Mouse (Mus musculus): ENCODE measurements around the gene Cel. TPM values are rescaled to one million over a fixed set of nuclear protein-coding genes. Genes with fewer than 3 reads are reported as not detected.

The Cel gene
- total and polyA plus RNA-seq, 3 experiments: not detected

- peaks cover 2% of the 10 kb centered on the region; the same call in 1 of the 2 replicates for H3K79me2 ChIP-seq (ENCODE audit: control insufficient read depth, insufficient read depth, low read length, poor library complexity)
- H3K9ac ChIP-seq (ENCODE audit: control insufficient read depth, low read depth, low read length, poor library complexity, severe bottlenecking): peak overlapping the region; percentile 84
- H3K9me3 ChIP-seq (replicated peaks; ENCODE audit: insufficient read depth, low read length): no peaks in the 10 kb centered on the region
- TF ChIP-seq GABPA (IDR thresholded peaks at IDR 0.05; ENCODE audit: low read depth, low read length) (peak; percentile 100), POLR2AphosphoS5 (IDR thresholded peaks at IDR 0.05; ENCODE audit: borderline replicate concordance, low read depth, low read length) (no peak), POLR2AphosphoS2 (IDR thresholded peaks at IDR 0.05; ENCODE audit: low read length) (peak; percentile 35), MYB (IDR thresholded peaks at IDR 0.05; ENCODE audit: low read depth, low read length) (peak; percentile 99), KAT2A (conservative IDR thresholded peaks at IDR 0.05; ENCODE audit: low read depth, low read length) (0 out of 2 replicates have a peak, but pooled peaks have one; percentile 48), NELFE (IDR thresholded peaks at IDR 0.05; ENCODE audit: low read depth, low read length) (no peak), CHD2 (IDR thresholded peaks at IDR 0.05; ENCODE audit: low read length) (peak; percentile 81), SMC3 (IDR thresholded peaks at IDR 0.05; ENCODE audit: low read depth, low read length) (no peak), POLR2A (IDR thresholded peaks at IDR 0.05; ENCODE audit: control insufficient read depth in 1 of 2, insufficient read depth in 1 of 2, low read depth in 1 of 2, low read length in 2 of 2, poor library complexity in 1 of 2) (no peak), EP300 (IDR thresholded peaks at IDR 0.05; ENCODE audit: low read depth in 1 of 2, low read length in 2 of 2) (peak; percentile 99 to 100), USF1 (IDR thresholded peaks at IDR 0.05; ENCODE audit: low read depth, low read length) (no peak), TAL1 (IDR thresholded peaks at IDR 0.05; ENCODE audit: low read length) (peak; percentile 97), UBTF (IDR thresholded peaks at IDR 0.05; ENCODE audit: borderline replicate concordance, insufficient read depth, low read depth, low read length) (no peak), ZKSCAN1 (IDR thresholded peaks at IDR 0.05; ENCODE audit: low read depth, low read length) (no peak), ZC3H11A (IDR thresholded peaks at IDR 0.05; ENCODE audit: low read depth, low read length) (no peak), SIN3A (IDR thresholded peaks at IDR 0.05; ENCODE audit: low read length) (peak; percentile 99), TBP (IDR thresholded peaks at IDR 0.05; ENCODE audit: low read depth, low read length) (peak; percentile 88), RCOR1 (IDR thresholded peaks at IDR 0.05; ENCODE audit: low read depth, low read length) (peak; percentile 99), ETS1 (IDR thresholded peaks at IDR 0.05; ENCODE audit: low read depth, low read length) (peak; percentile 100), TCF12 (IDR thresholded peaks at IDR 0.05; ENCODE audit: low read depth, low read length) (peak; percentile 99), MEF2A (IDR thresholded peaks at IDR 0.05; ENCODE audit: extremely low read depth, insufficient replicate concordance, low read depth, low read length, poor library complexity, severe bottlenecking) (0 out of 2 replicates have a peak, but pooled peaks have one; percentile 2), BHLHE40 (IDR thresholded peaks at IDR 0.05; ENCODE audit: borderline replicate concordance, low read depth, low read length) (peak; percentile 81), CTCF (IDR thresholded peaks at IDR 0.05 in 2 of 3, conservative IDR thresholded peaks at IDR 0.05 in 1 of 3; ENCODE audit: control insufficient read depth in 1 of 3, insufficient read depth in 1 of 3, low read depth in 2 of 3, low read length in 3 of 3, poor library complexity in 1 of 3, severe bottlenecking in 1 of 3) (no peak), MAFK (IDR thresholded peaks at IDR 0.05; ENCODE audit: borderline replicate concordance, low read depth, low read length) (peak; percentile 98), MYC (IDR thresholded peaks at IDR 0.05; ENCODE audit: low read depth, low read length) (peak; percentile 14; the same call in 1 of the 2 replicates), USF2 (IDR thresholded peaks at IDR 0.05; ENCODE audit: borderline replicate concordance in 1 of 2, insufficient read depth in 1 of 2, low read depth in 1 of 2, low read length in 2 of 2) (no peak), ZMIZ1 (IDR thresholded peaks at IDR 0.05; ENCODE audit: low read depth, low read length) (peak; percentile 69; the same call in 1 of the 2 replicates), MAX (IDR thresholded peaks at IDR 0.05; ENCODE audit: low read length) (peak; percentile 59; the same call in 1 of the 2 replicates), MXI1 (IDR thresholded peaks at IDR 0.05; ENCODE audit: low read depth, low read length) (peak; percentile 53; the same call in 1 of the 2 replicates), ELF1 (IDR thresholded peaks at IDR 0.05; ENCODE audit: low read depth, low read length) (peak; percentile 37; the same call in 1 of the 2 replicates), MAZ (IDR thresholded peaks at IDR 0.05; ENCODE audit: low read depth, low read length) (peak; percentile 99), JUND (IDR thresholded peaks at IDR 0.05; ENCODE audit: low read depth, low read length) (peak; percentile 91), GATA1 (IDR thresholded peaks at IDR 0.05; ENCODE audit: low read depth, low read length) (peak; percentile 99)
- peak overlapping the region; percentile 100 for H3K27ac ChIP-seq (ENCODE audit: control insufficient read depth, low read depth, low read length)
- H3K27me3 ChIP-seq (ENCODE audit: control insufficient read depth in 1 of 2, insufficient read depth in 2 of 2, low read length in 2 of 2): no peaks in the 10 kb centered on the region
- 0 out of 4 replicates have a peak overlapping the region, but pooled peaks of 1 of the 2 experiments have one; percentile 1 for H3K4me3 ChIP-seq (ENCODE audit: control insufficient read depth in 1 of 2, insufficient read depth in 1 of 2, low read depth in 2 of 2, low read length in 2 of 2)
- H3K36me3 ChIP-seq (ENCODE audit: control insufficient read depth in 1 of 2, insufficient read depth in 2 of 2, low read length in 2 of 2): peaks cover 0 to 62% of the 10 kb centered on the region in 2 experiments; a peak in 2 of 4 replicates
- peaks cover 37 to 66% of the 10 kb centered on the region in 2 experiments for H3K4me1 ChIP-seq (ENCODE audit: control insufficient read depth in 1 of 2, insufficient read depth in 2 of 2, low read length in 2 of 2)
- peak; percentile 99 for DNase-seq (ENCODE audit: low read depth, low spot score)
These were observed 34.7 kb upstream of the Cel start for GRCm38 (mm10) chr2:28597733-28598547.
